Mouse (Mus musculus): ENCODE data around the gene Rhpn2.
"Not testable (repeated sequence)": the region's sequence is repeated elsewhere in the genome, so short reads cannot be mapped to it uniquely, and the experiment has no call there.

The Rhpn2 gene

GRCm38 (mm10) chr7:35333692-35334526, at the start of gene Rhpn2:
Gene Rhpn2 (plus strand): TSS chr7:35334170.
- DNase-seq (ENCODE audit: low spot score in 2 of 2), result peak; percentile 95 to 96

DNA sequence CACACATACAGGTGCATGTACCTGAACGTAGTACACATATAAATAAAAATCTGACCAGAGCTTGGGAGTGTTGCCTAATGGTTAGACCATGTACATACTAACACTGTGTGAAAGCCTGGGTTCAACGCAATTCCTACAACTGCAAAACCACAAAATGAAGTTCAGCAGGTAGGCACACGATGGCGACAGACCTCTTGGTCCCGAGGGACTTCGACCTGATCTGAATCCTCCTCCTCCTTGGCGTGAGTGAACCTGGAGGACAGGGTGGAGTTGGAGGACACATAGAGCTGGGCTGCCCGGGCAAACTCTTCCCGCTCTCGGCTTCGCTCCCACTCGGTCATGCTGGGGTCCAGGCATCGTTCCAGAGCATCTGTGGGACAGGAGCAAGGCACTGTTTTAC, 40.5 kb upstream of the Rhpn2 start:
- DNase-seq (ENCODE audit: low spot score in 2 of 2), result no peak

DNA sequence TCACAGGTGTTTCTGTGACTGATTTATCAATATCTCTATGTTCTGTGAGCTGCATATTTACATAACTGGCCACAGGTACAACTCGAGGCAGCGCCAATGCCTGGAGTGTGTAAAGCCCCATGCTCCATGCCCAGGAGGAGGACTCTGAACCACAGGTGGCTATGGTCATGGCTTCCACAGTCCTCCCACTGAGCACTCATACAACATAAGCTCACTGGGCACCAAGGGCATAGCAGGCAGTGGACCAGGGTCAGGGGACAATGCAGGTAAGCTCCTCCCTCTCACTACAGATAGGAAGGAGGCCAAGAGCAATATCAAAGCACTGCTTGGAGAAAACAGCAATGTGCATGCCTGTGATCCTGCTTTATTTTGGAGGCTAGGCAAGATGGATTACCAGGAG, 38.3 kb upstream of the Rhpn2 start:
- no peak for DNase-seq (ENCODE audit: low spot score in 2 of 2)

DNA sequence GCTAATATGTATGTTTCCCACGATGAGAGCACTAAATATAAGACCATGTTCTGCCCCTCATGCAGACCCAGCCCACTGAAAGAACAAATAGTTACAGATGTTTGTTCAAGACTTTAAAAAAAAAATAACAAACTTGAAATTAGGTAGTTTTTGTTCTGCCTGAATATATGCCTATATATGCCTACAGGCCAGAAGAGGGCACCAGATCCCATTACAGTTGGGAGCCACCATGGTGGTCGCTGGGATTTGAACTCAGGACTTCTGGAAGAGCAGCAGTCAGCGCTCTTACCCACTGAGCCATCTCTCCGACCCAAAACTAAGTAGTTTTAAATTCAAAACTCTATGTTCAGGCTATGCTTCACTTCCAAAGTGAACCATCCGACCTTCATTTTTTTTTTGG, 36.1 kb upstream of the Rhpn2 start:
- no peak for DNase-seq (ENCODE audit: low spot score in 2 of 2)

DNA sequence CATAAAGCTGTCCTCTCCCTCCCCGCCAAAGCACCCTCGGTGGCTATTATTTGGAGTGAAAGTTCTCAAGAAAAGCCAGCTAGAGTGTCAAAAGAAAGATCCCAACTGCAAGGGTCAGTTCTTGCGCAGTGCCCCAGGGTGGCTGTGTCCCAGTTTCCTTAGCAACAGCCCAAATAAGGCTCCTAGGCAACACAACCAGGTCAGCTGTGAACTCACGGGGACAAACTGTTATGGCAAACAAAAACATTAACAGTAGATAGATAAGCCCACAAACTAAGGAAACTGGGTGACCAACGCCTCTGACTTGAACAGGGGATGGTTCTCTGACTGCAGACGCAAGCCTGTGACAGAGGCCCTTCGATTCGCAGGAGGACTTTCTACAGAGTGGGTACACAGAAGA, 34.3 kb upstream of the Rhpn2 start:
- DNase-seq (ENCODE audit: low spot score in 2 of 2), result no peak

DNA sequence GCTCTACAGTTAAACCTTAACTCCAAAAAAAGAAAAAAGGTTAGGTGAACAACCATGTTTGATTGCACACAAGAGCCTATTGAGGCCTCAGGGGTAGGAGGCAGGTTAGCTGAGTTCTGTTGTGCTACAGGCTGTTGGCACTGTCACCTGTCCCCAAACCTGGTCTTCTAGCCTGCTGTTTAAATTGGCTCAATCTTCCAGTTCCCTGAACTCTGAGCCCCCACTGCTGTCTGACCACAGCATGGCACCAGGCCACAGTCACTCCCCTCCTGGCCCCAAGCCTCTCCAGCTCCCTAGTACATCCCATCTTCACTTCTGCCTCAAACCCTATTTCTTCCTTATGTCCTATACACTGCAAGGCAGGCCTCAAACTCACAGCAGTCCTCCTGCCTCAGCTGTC, 33.2 kb upstream of the Rhpn2 start:
- DNase-seq (ENCODE audit: low spot score in 2 of 2), result no peak

DNA sequence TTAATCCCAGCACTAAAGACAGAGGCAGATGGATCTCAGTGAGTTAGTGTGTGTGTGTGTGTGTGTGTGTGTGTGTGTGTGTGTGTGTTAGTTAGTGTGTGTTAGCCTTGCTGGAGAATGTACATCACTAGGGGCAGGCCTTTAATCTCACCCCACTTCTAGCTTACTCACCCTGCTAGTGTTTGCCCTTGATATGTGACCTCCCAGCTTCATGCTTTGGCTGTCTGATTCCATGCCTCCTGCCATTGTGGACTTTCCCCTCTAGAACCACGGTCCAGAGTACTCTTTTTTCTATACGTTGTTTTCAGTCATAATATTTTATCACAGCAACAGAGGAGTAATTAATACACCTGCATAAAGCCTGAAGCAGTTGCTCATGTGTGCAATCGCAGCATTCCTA, 22.8 kb upstream of the Rhpn2 start:
- no peak for DNase-seq (ENCODE audit: low spot score in 2 of 2)

- no peak for DNase-seq (ENCODE audit: low spot score in 2 of 2)
Observed at GRCm38 (mm10) chr7:35314156-35314555, 19.8 kb upstream of the Rhpn2 start.

GRCm38 (mm10) chr7:35317729-35318609, 16.0 kb upstream of the Rhpn2 start, which contains the start of gene Gpatch1:
Gene Gpatch1 (minus strand): TSS chr7:35318440.
- DNase-seq (ENCODE audit: low spot score in 2 of 2), result peak; percentile 80 to 85

- not testable (repeated sequence) for DNase-seq (ENCODE audit: low spot score in 2 of 2)
Observed at GRCm38 (mm10) chr7:35319221-35319620, 14.7 kb upstream of the Rhpn2 start.

- DNase-seq (ENCODE audit: low spot score in 2 of 2), result no peak
Observed at GRCm38 (mm10) chr7:35319755-35320154, 14.2 kb upstream of the Rhpn2 start.

- no peak for DNase-seq (ENCODE audit: low spot score in 2 of 2)
Observed at GRCm38 (mm10) chr7:35322161-35322560, 11.8 kb upstream of the Rhpn2 start.

GRCm38 (mm10) chr7:35322732-35323420, 11.1 kb upstream of the Rhpn2 start:
- DNase-seq (ENCODE audit: low spot score in 2 of 2), result no peak

DNA sequence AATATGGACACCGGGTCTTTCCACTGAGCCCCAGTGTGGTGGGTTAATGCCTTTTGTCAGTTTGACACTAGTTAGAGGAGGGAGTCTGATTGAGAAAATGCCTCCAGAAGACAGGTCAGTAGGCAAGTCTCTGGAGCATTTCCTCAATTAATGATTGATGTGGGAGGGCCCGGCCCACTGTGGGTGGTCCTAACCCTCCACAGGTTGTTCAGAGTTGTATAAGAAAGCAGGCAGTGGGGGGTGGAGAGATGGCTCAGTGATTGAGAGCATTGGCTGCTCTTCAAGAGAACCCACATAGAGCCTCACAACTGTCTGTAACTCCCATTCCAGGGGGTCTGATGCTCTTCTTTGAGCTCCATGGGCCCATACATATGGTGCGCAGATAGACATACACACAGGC, 2.4 kb upstream of the Rhpn2 start:
- DNase-seq (ENCODE audit: low spot score in 2 of 2), result no peak

DNA sequence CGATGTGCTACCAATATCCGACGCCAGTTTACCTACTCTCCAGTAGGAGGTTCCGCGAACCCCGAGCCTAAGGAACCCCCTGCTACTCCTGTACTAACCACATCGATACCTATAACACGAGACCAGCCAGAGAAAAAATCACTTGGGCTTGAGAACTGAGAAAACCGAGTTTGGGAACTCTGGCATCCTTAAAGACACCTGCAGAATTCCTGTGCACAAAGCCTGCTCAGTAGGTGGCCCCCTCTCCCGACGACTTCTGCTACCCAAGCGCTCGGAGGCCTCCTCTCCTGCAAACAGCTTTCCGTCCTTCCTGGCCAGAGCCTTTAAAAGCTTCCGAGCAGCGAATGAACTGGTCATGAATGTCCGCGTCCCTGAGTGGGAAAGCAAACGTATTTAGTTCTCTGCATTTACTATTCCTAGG, 729 bp upstream of the Rhpn2 start:
- no peak for DNase-seq (ENCODE audit: low spot score in 2 of 2)

GRCm38 (mm10) chr7:35334527-35335452, 820 bp downstream of the Rhpn2 start:
- DNase-seq (ENCODE audit: low spot score in 2 of 2), result peak; percentile 17 to 18

- no peak for DNase-seq (ENCODE audit: low spot score in 2 of 2)
Observed at GRCm38 (mm10) chr7:35340196-35340595, 6.2 kb downstream of the Rhpn2 start.

DNA sequence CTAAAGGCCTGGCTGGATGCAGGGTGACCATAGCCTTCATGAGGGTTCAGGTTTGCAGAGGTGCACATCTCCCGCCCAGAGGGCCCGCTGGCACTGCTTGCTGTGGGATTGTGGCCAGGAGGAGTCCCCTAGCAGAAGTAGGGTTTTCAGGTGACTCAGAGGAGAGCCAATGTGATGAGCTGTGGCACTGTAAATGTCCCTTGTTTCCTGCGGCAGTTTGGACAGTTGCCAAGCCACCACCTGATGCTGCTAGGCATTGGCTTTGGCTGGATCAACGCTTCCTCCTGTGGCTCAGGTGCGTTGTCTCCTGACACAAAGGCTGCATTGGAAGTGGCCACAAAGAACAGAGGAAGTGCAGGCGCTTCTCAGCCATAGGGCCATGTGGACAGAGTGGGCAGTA, 7.3 kb downstream of the Rhpn2 start:
- DNase-seq (ENCODE audit: low spot score in 2 of 2), result no peak

GRCm38 (mm10) chr7:35342498-35342897, 8.5 kb downstream of the Rhpn2 start:
- DNase-seq (ENCODE audit: low spot score in 2 of 2), result no peak

DNA sequence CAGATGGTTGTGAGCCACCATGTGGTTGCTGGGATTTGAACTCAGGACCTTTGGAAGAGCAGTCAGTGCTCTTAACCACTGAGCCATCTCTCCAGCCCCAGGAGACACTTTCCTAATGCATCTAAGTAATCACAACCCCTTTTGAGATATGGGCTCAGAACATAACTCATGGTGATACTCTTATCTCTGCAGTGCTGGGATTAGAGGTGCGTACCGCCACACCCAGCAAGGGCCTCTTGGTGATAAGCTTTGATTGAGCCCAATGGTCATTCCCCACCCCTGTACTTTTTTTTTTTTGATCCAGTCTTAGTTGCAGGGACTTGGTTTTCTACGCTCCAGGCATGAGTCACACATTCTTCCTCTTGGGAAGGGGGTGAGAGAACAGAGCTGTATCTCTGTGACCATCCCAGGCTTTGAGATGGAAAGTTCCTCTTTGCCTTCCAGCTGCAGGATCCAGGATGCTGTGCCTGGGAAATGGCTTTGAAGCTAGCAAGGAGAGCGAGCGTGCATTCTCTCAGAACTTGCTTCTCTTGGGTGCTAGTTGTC, 10.9 kb downstream of the Rhpn2 start:
- no peak for DNase-seq (ENCODE audit: low spot score in 2 of 2)

Measured in spleen, postnatal 36 days (tissue).